Mouse (Mus musculus) liver, adult 2 months (tissue): Measurements from ENCODE around the gene Nbas. TPM values are rescaled to one million over a fixed set of nuclear protein-coding genes. Genes with fewer than 3 reads are reported as not detected.

Experiments
- DNase-seq: peaks from one replicate; pipeline ENCODE4 v3.0.0-alpha.2; 2011; ENCODE audit warnings: low read depth, low spot score; ENCODE audit errors: extremely low read depth
- H3K27ac ChIP-seq: fragments of 200-500 bp; replicated peaks from 2 replicates; pipeline ENCODE4 v1.5.1; 2012; ENCODE audit warnings: low read depth, mild to moderate bottlenecking, control low read depth, inconsistent platforms, low read length; ENCODE audit not compliant: insufficient read depth
- H3K27me3 ChIP-seq: fragments of 200-500 bp; 2 replicates; pipeline ENCODE4 v1.6.1; 2012; ENCODE audit warnings: mild to moderate bottlenecking, moderate library complexity, low read length, inconsistent platforms; ENCODE audit not compliant: control insufficient read depth, insufficient read depth
- H3K36me3 ChIP-seq: fragments of 200-500 bp; 2 replicates; pipeline ENCODE4 v1.6.1; 2012; ENCODE audit warnings: low read length, inconsistent platforms; ENCODE audit not compliant: control insufficient read depth, insufficient read depth
- H3K4me1 ChIP-seq: fragments of 200-500 bp; 2 replicates; pipeline ENCODE4 v1.6.1; 2011; ENCODE audit warnings: low read length; ENCODE audit not compliant: control insufficient read depth, insufficient read depth
- H3K4me3 ChIP-seq: fragments of 200-500 bp; 2 replicates; pipeline ENCODE4 v1.5.1; 2011; ENCODE audit warnings: low read depth, mild to moderate bottlenecking, control low read depth, low read length, moderate library complexity; ENCODE audit not compliant: insufficient read depth
- H3K79me2 ChIP-seq: fragments of 200-500 bp; 2 replicates; pipeline ENCODE4 v1.6.1; 2012; ENCODE audit warnings: inconsistent platforms, mild to moderate bottlenecking, low read length, moderate library complexity; ENCODE audit not compliant: control insufficient read depth, insufficient read depth
- H3K9ac ChIP-seq: fragments of 200-500 bp; 2 replicates; pipeline ENCODE4 v1.6.1; 2012; ENCODE audit warnings: low read depth, mild to moderate bottlenecking, control low read depth, inconsistent platforms, low read length
- CTCF ChIP-seq: fragments of 200-500 bp; IDR thresholded peaks from 2 replicates; pipeline ENCODE4 v1.5.1; 2011; ENCODE audit warnings: low read depth, low read length, control low read depth
- POLR2A ChIP-seq: fragments of 200-500 bp; IDR thresholded peaks from 2 replicates; pipeline ENCODE4 v1.6.1; 2011; ENCODE audit warnings: low read length, control low read depth; ENCODE audit not compliant: insufficient read depth; ENCODE audit errors: extremely low read depth
- whole genome bisulfite sequencing: fragments of 180-500 bp; shearing (Covaris S2); methylation state at CpG from one replicate; pipeline ENCODE4 v1.1.7; 2018; 5-methylcytosine and 5-hydroxymethylcytosine counted together
- polyA plus RNA-seq: library from polyadenylated mRNA; depleted of rRNA; stranded (reverse); fragments of >200 nt; gene quantifications from 2 replicates; pipeline ENCODE4 v1.2.3, GENCODE M21; 2012
- total RNA-seq: library from RNA; depleted of rRNA; stranded (reverse); fragments of >200 nt; gene quantifications from 2 replicates; pipeline ENCODE4 v1.2.3, GENCODE M21; 2014

Nbas gene
- total and polyA plus RNA-seq, 2 experiments: 10.7 to 21.8 TPM

- no peaks in the 10 kb centered on the region for H3K27me3 ChIP-seq
- 97% methylated on average over 2 of the region's 2 CpGs for WGBS
- no peaks in the 10 kb centered on the region for H3K4me1 ChIP-seq
- H3K4me3 ChIP-seq: no peak overlapping the region
- TF ChIP-seq POLR2A (no peak), CTCF (no peak)
- H3K79me2 ChIP-seq: no peaks in the 10 kb centered on the region
- DNase-seq: no peak
- H3K27ac ChIP-seq: no peak overlapping the region
- H3K9ac ChIP-seq: no peak overlapping the region
- H3K36me3 ChIP-seq: peaks cover 18% of the 10 kb centered on the region
These were observed 45.0 kb downstream of the Nbas start for GRCm38 (mm10) chr12:13313966-13314365.

GRCm38 (mm10) chr12:13314384-13314783 lies 45.5 kb downstream of the Nbas start:
- Histone ChIP-seq H3K9ac (no peak overlapping the region), H3K27me3 (no peaks in the 10 kb centered on the region), H3K79me2 (no peaks in the 10 kb centered on the region), H3K36me3 (peaks cover 18% of the 10 kb centered on the region), H3K4me3 (no peak overlapping the region), H3K27ac (no peak overlapping the region), H3K4me1 (no peaks in the 10 kb centered on the region)
- TF ChIP-seq CTCF (no peak), POLR2A (no peak)
- 92% methylated on average over 3 of the region's 3 CpGs for WGBS
- no peak for DNase-seq

- Histone ChIP-seq H3K79me2 (no peaks in the 10 kb centered on the region), H3K27ac (no peak overlapping the region), H3K36me3 (peaks cover 16% of the 10 kb centered on the region), H3K4me1 (no peaks in the 10 kb centered on the region), H3K27me3 (no peaks in the 10 kb centered on the region), H3K4me3 (no peak overlapping the region), H3K9ac (no peak overlapping the region)
- DNase-seq: no peak
- TF ChIP-seq CTCF: no peak
- TF ChIP-seq POLR2A: no peak
- 98% methylated on average over 1 of the region's 1 CpGs for WGBS
These were observed 46.1 kb downstream of the Nbas start for GRCm38 (mm10) chr12:13315081-13315480.

- no peak for DNase-seq
- WGBS: 95% methylated on average over 5 of the region's 5 CpGs
- Histone ChIP-seq H3K27me3 (no peaks in the 10 kb centered on the region), H3K4me1 (no peaks in the 10 kb centered on the region), H3K27ac (no peak overlapping the region), H3K9ac (no peak overlapping the region), H3K79me2 (no peaks in the 10 kb centered on the region), H3K4me3 (no peak overlapping the region), H3K36me3 (peaks cover 19% of the 10 kb centered on the region)
- TF ChIP-seq CTCF (no peak), POLR2A (no peak)
These were observed 73.6 kb downstream of the Nbas start for GRCm38 (mm10) chr12:13342535-13342934.

- H3K4me1 ChIP-seq: no peaks in the 10 kb centered on the region
- DNase-seq: no peak
- H3K27me3 ChIP-seq: no peaks in the 10 kb centered on the region
- no peaks in the 10 kb centered on the region for H3K79me2 ChIP-seq
- H3K27ac ChIP-seq: no peak overlapping the region
- H3K9ac ChIP-seq: no peak overlapping the region
- 94% methylated on average over 10 of the region's 10 CpGs for WGBS
- TF ChIP-seq CTCF (no peak), POLR2A (no peak)
- H3K4me3 ChIP-seq: no peak overlapping the region
- H3K36me3 ChIP-seq: peaks cover 32% of the 10 kb centered on the region
These were observed 87.3 kb downstream of the Nbas start for GRCm38 (mm10) chr12:13356201-13356600.

GRCm38 (mm10) chr12:13356769-13357168 lies 87.8 kb downstream of the Nbas start:
- TF ChIP-seq CTCF (no peak), POLR2A (no peak)
- no peaks in the 10 kb centered on the region for H3K27me3 ChIP-seq
- 88% methylated on average over 7 of the region's 7 CpGs for WGBS
- DNase-seq: no peak
- H3K79me2 ChIP-seq: no peaks in the 10 kb centered on the region
- no peaks in the 10 kb centered on the region for H3K4me1 ChIP-seq
- H3K9ac ChIP-seq: no peak overlapping the region
- H3K27ac ChIP-seq: no peak overlapping the region
- no peak overlapping the region for H3K4me3 ChIP-seq
- H3K36me3 ChIP-seq: peaks cover 30% of the 10 kb centered on the region
